Mouse (Mus musculus) telencephalon, adult 2 months (tissue): ENCODE measurements at regions not wholly inside any gene's neighbourhood (a gene's known extent, or its start where the extent isn't known, plus 50 kb on each side); places are given as distances from the start of the nearest gene placed in this dataset.

Experiments
- DNase-seq: peaks from one replicate; pipeline ENCODE4 v3.0.0-alpha.2; 2011; ENCODE audit warnings: low read depth, low spot score

DNA sequence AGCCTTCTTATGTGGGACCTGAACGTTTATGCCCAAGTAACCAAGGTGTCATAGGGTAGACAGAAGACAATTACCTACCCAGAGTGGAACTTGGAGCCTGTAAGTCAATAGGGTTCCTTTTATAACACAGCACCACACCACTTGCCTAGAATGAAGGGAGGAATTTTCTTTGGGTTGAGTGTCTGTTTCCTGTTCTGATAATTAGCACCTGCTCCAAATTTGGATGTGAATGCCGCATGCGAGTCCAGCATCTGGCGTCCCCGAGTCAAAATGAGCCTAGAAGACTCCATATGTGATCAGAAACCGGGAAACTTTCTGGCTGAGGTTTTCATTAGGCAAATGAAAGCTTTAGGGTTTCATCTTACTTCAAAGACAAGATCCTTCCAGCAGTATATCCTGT, 653.7 kb downstream of the Adgrl2 start:
- DNase-seq: no peak

DNA sequence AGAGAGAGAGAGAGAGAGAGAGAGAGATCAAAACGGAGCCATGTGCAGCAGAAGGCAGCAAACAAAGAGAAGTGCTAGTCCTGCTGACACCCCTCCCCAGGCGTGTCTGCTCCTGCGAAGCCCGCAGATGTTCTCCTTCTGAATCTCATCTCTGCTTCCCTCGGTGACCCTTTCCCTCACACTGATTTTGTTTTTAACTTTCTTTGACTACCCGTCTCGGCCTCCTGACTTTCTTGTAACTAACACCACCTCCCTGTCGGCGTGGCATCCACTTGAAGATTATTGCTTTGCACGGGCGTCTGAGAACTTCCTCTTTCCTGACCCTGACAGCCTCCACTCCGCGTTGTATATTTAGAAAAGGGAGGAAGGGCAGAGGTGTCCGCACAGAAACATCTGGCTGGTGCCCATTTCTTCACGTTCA, 654.3 kb downstream of the Adgrl2 start:
- DNase-seq: no peak

DNA sequence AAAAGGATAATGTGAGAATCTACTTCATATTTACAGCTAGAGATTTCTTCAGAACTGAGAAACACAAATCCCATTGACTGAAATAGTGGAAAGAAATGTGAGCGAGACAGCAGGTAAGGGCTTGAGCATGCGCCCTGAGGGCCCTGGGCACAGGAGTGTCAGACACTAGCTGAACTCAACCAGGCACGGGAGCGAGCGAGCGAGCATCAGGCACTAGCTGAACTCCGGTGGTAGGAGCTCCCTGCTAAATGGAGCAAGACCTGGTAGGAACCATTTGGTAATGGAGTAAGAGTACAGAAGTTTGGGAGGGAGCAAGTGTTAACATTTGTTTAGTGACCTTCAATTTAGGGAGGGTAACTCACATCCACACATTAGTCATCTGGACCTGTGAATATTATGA, 654.7 kb downstream of the Adgrl2 start:
- no peak for DNase-seq

DNA sequence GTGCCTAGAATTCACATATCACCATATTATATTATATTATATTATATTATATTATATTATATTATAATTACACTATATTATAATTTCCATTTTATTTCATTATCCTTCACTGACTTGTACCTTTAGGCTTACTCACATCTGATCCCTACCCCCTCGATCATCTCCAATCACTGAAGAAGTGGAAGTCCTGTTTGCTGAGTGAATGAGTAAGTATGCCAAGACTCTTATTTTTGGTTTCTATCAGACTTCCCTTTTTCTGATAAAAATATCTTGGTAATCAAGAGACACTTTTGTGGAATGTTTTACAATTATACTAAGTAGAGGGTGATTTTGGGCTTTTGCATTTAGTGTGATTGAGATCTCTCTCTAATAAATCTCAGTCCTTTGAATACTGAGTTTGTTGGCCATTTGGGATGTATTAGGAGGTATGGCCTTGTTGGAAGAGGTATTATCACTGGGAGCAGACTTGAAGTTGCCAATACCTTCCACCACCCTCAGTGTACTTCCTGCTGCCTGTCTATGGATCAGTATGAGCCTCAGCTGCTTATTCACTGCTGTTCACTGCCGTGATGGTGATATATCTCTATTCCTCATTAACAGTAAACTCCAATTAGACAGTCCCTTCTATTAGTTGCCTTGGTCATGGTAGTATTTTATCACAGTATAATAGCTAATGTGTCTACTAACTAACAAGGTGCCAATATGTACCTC, 665.3 kb downstream of the Adgrl2 start:
- no peak for DNase-seq

DNA sequence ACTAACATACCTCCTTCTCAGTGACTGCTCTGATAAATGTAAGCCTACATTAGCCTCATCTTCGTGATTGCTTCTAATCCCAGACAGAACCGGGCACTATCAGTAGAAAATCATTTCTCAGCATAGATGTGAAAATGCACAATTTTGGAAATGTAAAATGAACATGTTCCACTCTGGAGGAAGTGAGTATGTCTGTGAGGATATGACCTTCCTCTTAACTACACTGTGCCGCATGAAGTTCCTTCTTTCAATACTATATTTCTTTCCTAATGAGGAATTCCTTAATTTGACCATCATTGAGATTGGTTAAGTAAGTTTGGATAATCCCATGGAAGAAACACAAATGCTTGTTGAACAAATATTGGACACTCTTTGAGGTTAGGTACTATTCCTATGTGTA, 668.5 kb downstream of the Adgrl2 start:
- DNase-seq: no peak

DNA sequence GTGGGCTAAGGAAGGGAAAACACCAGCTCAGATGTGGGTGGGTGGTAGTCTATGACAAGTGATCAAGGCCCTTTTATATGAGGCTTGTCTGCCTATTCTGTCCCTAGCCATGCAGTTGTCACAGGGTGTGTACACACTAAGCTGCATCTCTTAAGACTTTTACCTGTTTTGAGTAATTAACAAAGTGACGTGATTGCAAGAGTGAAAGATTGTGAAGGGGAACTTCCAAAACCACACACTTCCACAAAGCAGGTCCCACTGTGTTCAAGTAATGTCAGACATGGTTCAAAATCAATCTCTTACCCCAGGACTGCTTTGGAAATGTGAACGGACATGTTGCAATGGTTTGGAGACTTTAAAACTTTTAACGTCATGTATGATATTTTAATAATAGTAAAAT, 674.2 kb downstream of the Adgrl2 start:
- DNase-seq: no peak

DNA sequence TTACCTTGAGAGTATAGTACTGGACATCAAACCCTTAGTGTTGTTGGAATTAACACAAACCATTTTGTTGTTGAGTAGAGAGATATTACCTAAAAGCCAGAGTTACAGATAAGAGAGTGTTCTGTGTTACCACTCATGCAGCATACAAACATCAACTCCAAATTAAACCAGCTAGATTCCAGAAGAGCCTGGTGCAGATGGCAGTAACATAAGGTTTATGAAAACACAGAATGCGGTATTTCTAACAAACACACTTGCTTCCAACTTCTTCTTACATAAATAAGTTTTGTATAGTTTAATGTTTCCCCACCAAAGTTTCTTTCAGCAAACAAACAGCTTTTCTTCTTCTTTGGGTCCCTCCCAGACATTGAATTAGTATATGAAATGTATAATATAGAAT, 675.1 kb downstream of the Adgrl2 start:
- peak; percentile 9 for DNase-seq

DNA sequence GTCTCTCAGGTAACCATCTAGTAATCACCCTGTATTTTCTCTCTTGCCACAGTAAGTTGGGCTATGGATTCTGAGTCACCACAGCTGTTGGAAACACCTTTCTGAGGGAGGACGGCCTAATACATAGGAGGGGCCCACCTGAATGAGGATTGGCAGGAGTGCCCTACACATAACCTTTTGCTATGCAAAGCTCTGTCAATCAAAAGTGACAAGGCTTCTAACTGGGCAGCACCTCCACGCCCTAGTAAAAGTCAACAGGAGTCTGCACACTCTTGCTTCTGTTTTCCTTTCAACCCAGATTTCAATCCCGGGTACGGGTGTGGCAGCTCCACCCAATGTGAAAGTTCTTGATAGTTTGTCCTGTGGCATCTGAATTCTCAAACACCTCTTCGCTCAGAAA, 694.8 kb downstream of the Adgrl2 start:
- DNase-seq: no peak

DNA sequence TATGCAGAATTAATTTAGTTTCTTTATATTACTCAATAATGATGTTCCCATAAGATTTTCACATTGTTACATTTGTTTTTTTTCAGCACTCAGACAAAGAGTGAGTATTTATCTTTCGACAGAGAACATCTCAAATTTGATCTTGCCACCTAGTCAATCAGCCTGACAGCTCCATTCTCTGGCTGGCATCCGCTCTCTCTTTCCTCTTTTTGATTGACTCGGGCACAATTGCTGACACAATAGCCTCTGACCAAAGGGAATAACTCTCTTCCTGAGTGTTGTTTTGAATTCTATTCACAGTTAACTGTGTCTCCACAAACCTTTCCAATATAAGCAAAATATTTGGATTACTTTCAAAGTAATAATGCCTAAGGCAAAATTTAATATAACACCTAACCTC, 711.4 kb downstream of the Adgrl2 start:
- DNase-seq: no peak

DNA sequence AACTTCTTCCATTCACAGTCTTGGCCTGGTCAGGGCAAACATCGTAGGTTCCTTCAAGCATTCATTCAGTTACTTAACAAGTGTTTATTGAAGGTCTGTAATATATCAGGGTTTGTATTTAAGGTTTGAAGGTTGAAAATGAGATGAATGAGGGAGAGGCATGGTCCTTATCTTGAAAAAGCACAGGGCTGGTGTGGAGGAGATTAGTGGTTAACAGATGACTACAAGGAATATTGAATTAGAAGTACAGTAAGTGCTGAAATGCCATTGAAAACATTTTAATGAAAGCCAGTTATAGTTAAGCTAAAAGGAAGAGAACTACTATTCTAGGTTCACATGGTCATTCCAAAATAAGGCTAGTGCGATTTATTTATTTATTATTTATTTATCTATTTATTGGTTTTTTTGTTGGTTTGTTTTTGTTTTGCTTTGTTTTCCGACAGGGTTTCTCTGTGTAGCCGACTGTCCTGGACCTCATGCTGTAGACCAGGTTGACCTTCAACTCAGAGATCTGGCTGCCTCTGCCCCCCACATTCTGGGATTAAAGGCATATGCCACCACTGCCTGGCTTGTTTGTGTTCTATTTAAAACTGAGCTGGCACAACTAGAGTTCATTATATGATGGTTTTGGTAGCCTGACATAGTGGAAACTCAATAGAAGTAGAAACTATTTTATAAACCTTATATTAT, 718.1 kb downstream of the Adgrl2 start:
- no peak for DNase-seq

DNA sequence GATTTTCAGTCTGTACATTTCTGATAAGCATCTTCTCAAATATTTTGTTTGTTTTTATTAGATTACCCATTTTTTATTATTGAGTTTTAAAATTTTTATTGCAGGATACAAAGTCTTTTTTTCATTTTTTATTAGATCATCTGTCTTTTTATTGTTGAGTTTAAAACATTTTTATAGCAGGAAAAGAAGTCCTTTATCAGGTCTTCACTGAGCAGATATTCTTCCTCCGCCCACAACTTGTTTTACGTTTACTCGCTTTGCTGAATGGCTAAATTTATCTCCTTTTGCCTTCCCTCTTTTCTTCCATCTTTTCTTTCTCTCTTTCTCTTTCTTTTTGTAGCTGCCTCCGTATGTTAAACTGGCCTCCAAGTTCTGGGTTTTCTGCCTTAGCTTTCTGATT, 721.5 kb downstream of the Adgrl2 start:
- DNase-seq: no peak

DNA sequence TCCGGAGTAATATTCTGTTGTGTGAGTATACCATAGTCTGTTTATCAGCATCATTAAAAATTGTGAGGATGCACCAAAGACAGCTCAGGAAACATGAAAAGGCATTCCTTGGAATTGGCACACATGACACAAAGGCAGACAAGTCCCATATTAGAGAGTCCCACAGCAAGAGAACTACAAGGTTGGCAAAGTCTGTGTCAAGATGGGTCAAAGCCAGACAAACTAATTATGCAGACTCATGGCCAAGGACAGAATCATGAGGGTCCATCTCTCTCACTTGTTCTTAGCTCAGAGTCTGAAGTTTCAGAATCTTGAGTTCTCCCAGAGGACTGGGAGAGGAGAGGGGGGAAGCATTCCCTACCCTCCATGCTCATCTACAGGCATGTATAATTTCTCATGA, 731.1 kb downstream of the Adgrl2 start:
- DNase-seq: no peak

DNA sequence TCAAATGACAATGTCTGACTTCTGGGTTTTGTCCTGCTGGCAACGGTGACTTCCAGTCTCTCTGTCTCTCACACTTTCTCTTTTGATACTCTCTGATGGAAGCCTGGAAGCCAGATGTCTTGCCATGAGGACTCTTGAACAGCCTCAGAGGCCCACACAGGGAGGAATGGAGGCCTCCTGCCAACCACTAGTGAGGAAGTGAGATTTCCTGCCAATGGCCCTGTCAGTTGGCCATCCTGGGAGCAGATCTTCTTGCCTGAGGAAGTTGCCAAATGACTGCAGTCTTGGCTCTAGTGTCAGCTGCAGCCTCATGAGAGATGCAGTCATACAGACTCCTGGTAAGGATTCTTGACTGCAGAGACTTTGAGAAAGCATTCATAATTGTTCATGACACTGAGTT, 741.7 kb downstream of the Adgrl2 start:
- peak; percentile 6 for DNase-seq

DNA sequence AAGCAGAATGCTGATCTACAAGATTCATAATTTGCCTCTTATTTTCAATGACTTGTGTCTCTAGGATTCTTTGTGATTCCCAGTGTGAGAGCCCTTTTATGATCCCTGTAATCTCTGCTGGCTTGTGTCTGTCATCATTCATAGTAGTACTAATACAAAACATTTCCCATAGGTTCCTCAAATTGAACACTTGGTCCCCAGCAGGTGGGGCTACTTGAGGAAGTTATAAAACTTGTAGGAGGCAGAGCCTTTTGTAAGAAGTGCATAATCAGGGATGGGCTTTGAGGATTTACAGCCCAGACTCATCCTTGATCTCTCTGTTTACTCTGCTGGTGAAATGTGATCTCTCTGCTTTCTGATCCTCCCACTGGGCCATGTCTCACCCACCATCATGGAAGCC, 743.6 kb downstream of the Adgrl2 start:
- DNase-seq: no peak

DNA sequence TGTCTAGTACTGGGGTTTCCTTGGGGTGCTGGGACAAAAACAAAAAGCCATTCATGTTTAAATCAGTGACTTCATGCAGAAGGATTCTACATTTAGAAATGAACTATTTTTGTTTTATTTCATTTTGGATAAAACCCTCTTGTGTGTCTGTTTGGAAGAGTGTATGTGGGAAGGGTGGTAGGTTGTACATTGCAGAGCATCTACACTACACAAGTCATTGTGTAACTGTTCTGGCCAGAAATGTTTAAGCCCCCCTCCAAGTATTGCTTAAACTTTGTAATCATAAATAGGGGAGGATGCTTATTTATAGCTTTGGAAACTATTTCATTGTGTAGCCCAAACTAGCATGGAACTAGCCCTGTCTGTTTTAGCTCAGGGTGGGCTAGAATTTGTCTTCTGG, 752.3 kb downstream of the Adgrl2 start:
- no peak for DNase-seq

DNA sequence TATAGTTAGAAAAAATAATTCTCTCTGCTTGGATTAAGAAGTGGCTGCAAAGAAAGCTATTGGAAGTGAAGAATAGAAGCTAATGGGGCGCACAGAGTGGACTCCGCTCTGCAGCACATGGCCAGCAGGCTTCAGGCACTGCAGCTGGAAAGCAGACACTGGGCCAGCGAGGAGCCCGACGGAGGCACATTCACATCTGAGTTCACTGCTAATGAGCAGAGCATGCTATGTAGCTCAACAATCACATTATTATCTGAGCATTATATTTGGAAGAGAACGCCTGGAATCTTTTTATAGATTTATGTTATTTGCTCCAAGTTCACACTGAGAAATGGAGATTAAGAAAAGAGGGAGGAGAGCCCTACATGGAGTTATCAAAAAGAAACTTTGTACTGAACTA, 752.8 kb downstream of the Adgrl2 start:
- no peak for DNase-seq

DNA sequence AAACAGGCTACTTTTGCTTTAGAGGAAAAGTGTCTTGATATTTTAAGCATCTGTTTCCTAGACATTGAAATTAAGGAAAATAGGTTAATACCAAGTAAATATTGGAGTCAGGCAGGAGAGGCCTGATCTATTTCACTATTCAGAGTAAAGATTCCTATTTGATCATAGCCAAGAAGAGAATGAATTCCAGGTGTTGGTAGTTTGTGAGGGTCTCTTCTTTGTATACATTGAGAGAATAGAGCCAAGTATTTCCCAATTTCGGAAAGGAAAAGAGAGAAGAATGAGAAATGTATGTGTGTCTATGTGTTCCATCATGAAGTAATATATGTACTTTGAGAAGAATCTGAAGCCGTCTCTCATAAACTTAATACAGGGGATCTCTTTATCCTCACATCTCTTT, 756.7 kb downstream of the Adgrl2 start:
- DNase-seq: no peak

DNA sequence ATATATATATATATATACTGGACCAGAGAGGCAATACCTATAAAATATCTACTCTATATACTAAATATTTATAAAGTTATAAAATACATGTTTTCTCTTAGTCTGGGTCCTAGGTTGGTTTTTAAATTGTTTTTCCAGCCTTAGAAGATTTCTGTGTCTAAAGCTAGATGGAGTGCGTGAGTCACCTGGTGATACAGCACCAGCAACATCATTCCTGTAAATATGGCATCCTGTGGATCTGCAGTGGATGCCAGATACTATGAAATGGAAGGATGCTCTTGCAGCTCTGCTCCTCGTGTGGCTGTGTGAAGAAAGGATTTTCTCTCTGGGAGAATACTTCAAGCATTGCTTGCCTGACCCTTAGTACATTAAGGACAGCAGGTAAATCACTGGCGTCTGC, 761.2 kb downstream of the Adgrl2 start:
- no peak for DNase-seq

DNA sequence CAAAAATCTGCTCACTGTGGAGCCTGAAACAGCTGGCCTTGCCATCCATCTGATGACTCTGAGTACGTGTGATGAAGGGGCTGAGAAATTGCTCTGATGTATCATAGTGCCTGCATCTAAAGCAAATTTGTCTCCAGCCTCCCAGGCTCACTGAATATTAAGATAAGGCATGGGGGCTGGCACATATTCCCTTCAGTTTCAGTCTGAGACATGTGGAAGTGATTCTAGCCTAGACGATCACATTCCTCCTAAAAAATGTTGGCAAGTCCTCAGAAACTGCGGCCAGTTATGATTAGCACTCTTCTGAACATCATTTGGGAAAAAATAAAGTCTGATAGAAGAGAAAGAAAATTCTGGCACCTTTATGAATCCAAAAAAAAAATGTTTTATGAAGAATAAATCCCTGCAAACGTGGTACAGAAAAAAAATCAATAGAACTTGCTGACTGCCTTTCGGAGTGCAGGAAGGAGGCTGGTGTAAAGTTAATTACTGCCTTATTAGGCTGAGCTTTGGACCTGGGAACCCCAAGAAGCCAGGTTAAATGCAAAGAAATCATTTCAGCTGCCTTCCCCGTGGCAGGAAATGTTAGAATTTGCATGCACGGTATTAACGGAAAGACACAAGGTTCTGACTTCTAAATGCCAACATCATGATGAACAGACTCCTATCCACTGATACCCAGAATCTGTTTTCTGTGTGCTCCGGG, 762.2 kb downstream of the Adgrl2 start:
- DNase-seq: no peak

DNA sequence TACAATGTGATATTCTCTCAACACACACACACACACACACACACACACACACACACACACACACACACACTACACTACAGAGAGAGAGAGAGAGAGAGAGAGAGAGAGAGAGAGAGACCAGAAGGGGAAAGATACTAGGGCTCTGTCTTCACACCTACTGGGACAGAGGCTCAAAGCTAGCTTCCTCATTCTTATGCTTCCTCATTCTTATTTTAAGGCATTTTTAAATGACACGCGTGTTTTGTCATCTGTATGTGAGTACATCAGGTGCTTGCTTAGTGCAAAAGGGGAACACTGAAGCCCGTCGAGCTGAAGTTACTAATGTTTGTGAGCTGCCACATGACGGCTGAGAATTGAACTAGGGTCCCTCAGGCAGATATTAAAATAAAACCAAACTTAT, 769.5 kb downstream of the Adgrl2 start:
- no peak for DNase-seq

DNA sequence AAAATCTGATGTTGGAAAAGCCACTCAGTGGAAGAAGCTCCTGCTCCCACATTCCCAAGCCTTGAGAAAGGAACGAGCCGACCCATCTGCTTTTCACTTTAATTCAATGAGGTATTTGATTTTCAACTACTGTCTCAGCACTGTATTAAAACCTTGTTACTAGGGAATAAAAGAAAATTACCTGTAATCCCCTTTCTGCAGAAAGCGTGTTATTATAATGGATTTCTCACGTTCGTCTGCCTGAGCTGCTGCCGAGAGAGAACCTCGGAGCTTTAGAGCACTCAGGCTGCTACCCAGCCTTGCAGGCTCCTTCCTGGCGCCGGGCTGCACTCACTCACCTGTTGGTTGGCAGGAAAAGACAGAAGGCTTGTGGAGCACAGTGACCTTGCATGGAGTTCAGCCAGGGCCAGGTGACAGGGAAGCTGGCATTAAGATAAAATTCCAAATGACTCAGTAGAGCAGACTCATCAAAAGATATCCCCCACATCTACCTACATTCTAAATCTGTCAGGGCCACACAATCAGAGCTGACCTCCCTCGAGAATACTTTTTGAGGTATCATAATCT, 770.2 kb downstream of the Adgrl2 start:
- no peak for DNase-seq

DNA sequence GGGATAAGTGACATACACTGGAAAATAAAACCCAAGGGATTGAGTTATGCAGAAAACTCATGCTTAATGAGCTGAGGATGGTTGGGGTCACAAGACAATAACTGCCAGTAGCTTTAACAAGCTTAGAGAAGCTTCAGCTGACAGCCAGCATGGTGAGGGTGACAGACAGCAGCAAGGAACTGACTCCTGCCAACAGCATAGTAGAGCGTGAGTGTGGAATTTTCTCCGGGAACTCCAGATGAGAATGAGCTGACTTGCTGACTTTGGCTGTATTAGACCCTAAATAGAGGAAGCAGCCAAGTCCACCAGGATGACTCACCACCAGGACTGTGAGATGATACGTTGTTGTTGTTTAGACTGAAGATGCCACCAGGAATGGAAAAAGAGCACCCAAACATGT, 788.2 kb downstream of the Adgrl2 start:
- DNase-seq: no peak

DNA sequence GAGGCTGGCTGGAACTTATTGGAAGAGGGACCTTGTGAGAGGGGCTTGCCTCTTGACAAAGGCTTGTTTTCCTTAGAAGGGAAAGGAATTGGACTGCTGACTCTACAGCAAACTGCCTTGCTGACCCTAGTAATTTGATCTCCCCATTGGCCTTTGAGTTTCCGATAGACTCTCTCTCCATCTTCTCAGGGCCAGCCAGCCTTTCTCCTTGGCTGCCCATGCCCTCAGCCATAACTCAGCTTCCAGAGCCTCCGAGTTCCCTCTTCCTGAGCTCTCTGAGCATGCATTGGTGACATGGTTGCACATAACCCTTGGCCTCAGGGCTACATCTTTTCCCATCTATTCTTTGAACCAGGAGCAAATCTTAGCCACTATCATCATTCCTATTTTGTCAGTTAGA, 803.7 kb downstream of the Adgrl2 start:
- no peak for DNase-seq
